In genomic region chr5:108366328-108366983, GRCm38 (mm10) we compare ENCODE assay signal across 8 mouse cellular contexts. TPM values are rescaled to one million over a fixed set of nuclear protein-coding genes. Genes with fewer than 3 reads are reported as not detected.
DNase-seq lines count a peak whose midpoint lies in the region; ATAC-seq lines count a peak whose summit lies in the region.

No protein-coding gene starts in this region.

- WGBS in intestine, embryonic 16.5 days, result 3% methylated on average over 60 of the region's 60 CpGs
- 2% methylated on average over 60 of the region's 60 CpGs for WGBS in midbrain, embryonic 15.5 days

- peak overlapping the region; percentile 53 for H3K9ac ChIP-seq in intestine, embryonic 16.5 days (ENCODE audit: low read depth, low read length)
- H3K9ac ChIP-seq in midbrain, embryonic 15.5 days, result peak overlapping the region; percentile 79

- H3K4me2 ChIP-seq in intestine, embryonic 16.5 days (ENCODE audit: low read depth, low read length), result peak overlapping the region; percentile 97
- H3K4me2 ChIP-seq in midbrain, embryonic 15.5 days, result peak overlapping the region; percentile 95

- no peaks in the 10 kb centered on the region for H3K9me3 ChIP-seq in intestine, embryonic 16.5 days (ENCODE audit: control insufficient read depth, low read length)
- H3K9me3 ChIP-seq in midbrain, embryonic 15.5 days, result no peaks in the 10 kb centered on the region

- DNase-seq in embryo, embryonic 10.5 days (ENCODE audit: low spot score), result peak; percentile 9
- no peak for DNase-seq in embryo, embryonic 11 days
- peak; percentile 15 for DNase-seq in thymus, postnatal 4 days
- DNase-seq in thymus, postnatal 25 days, result no peak
- DNase-seq in c-Kit-positive CD71-positive TER-119-positive erythroid progenitor cells, embryonic 14.5 days (ENCODE audit: low spot score), result no peak
- no peak for DNase-seq in spleen, postnatal 4 days (ENCODE audit: low spot score in 2 of 2)

- no peak overlapping the region for H3K27ac ChIP-seq in intestine, embryonic 16.5 days (ENCODE audit: low read length)
- H3K27ac ChIP-seq in midbrain, embryonic 15.5 days, result peak overlapping the region; percentile 58; the same call in 1 of the 2 replicates

- H3K4me1 ChIP-seq in intestine, embryonic 16.5 days (ENCODE audit: control insufficient read depth, insufficient read depth, low read length), result peaks cover 26% of the 10 kb centered on the region
- peaks cover 40% of the 10 kb centered on the region for H3K4me1 ChIP-seq in midbrain, embryonic 15.5 days

- H3K4me3 ChIP-seq in intestine, embryonic 16.5 days (ENCODE audit: low read length), result peak overlapping the region; percentile 59
- H3K4me3 ChIP-seq in midbrain, embryonic 15.5 days, result peak overlapping the region; percentile 86

- no peaks in the 10 kb centered on the region for H3K36me3 ChIP-seq in intestine, embryonic 16.5 days (ENCODE audit: control insufficient read depth, insufficient read depth, low read length)
- H3K36me3 ChIP-seq in midbrain, embryonic 15.5 days (replicated peaks), result no peaks in the 10 kb centered on the region

- peaks cover 73% of the 10 kb centered on the region for H3K27me3 ChIP-seq in intestine, embryonic 16.5 days (replicated peaks; ENCODE audit: control insufficient read depth, insufficient read depth, low read length)
- H3K27me3 ChIP-seq in midbrain, embryonic 15.5 days (replicated peaks), result peaks cover 69% of the 10 kb centered on the region

- peak; percentile 43; the same call in 1 of the 2 replicates for ATAC-seq in intestine, embryonic 16.5 days
- ATAC-seq in midbrain, embryonic 15.5 days (replicated peaks), result peak; percentile 15; the same call in 1 of the 2 replicates

RNA-seq across cellular contexts. Expression of gene Gm42517, which starts 1.3 kb away (rescaled TPM):
- 0.07 TPM in 1 of 2 replicates, not detected in the other for polyA plus RNA-seq in intestine, embryonic 16.5 days (2015; fragmentation: Nextera tagmentation; extraction: Ambion mirVana)
- polyA plus RNA-seq in midbrain, embryonic 15.5 days (2015; fragmentation: Nextera tagmentation; extraction: Ambion mirVana), result 2.5 and 3.2 TPM in 2 replicates

RNA-seq across cellular contexts. Expression of gene Pde6b, which starts 21.7 kb away (rescaled TPM):
- polyA plus RNA-seq in intestine, embryonic 16.5 days (2015; fragmentation: Nextera tagmentation; extraction: Ambion mirVana), result 0.43 and 0.47 TPM in 2 replicates
- 0.23 and 0.28 TPM in 2 replicates for polyA plus RNA-seq in midbrain, embryonic 15.5 days (2015; fragmentation: Nextera tagmentation; extraction: Ambion mirVana)

RNA-seq across cellular contexts. Expression of gene Pigg, which starts 54.0 kb away (rescaled TPM):
- 7.9 and 8.3 TPM in 2 replicates for polyA plus RNA-seq in intestine, embryonic 16.5 days (2015; fragmentation: Nextera tagmentation; extraction: Ambion mirVana)
- polyA plus RNA-seq in midbrain, embryonic 15.5 days (2015; fragmentation: Nextera tagmentation; extraction: Ambion mirVana), result 5.6 and 6.3 TPM in 2 replicates

Comparison
In these comparisons a context has a peak if more than half of its experiments do, and no peak if none do; other contexts are left out.
1. DNase-seq: peak in embryo, embryonic 10.5 days (single experiment) and thymus, postnatal 4 days (single experiment); none in embryo, embryonic 11 days (single experiment), thymus, postnatal 25 days (single experiment), c-Kit-positive CD71-positive TER-119-positive erythroid progenitor cells, embryonic 14.5 days (single experiment) and spleen, postnatal 4 days (0 of 2).